Mouse (Mus musculus) cerebellum, adult 2 months (tissue): Measurements from ENCODE around the gene Atp6v1b1. TPM values are rescaled to one million over a fixed set of nuclear protein-coding genes. Genes with fewer than 3 reads are reported as not detected.

ENCODE experiments used
- DNase-seq, 2 experiments: peaks; one replicate each; pipeline ENCODE4 v3.0.0; 2021
- H3K27ac ChIP-seq: fragments of 200-500 bp; 2 replicates; pipeline ENCODE4 v1.5.1; 2012; ENCODE audit warnings: low read length, control low read depth, inconsistent platforms; ENCODE audit not compliant: insufficient read depth
- H3K27me3 ChIP-seq: fragments of 200-500 bp; 2 replicates; pipeline ENCODE4 v1.6.1; 2012; ENCODE audit warnings: inconsistent platforms, mild to moderate bottlenecking, low read length, moderate library complexity; ENCODE audit not compliant: control insufficient read depth, insufficient read depth
- H3K4me1 ChIP-seq: fragments of 200-500 bp; 2 replicates; pipeline ENCODE4 v1.6.1; 2011; ENCODE audit warnings: low read length; ENCODE audit not compliant: control insufficient read depth, insufficient read depth
- H3K4me3 ChIP-seq: fragments of 200-500 bp; replicated peaks from 2 replicates; pipeline ENCODE3; 2011; ENCODE audit warnings: mild to moderate bottlenecking, low read depth, low read length, control low read depth; ENCODE audit not compliant: insufficient read depth
- CTCF ChIP-seq: fragments of 200-500 bp; IDR thresholded peaks from 2 replicates; pipeline ENCODE4 v1.5.1; 2011; ENCODE audit warnings: low read depth, mild to moderate bottlenecking, control low read depth, low read length, moderate library complexity, borderline replicate concordance; ENCODE audit not compliant: insufficient read depth
- POLR2A ChIP-seq: fragments of 200-500 bp; IDR thresholded peaks from 2 replicates; pipeline ENCODE4 v1.6.1; 2011; ENCODE audit warnings: low read length, control low read depth, borderline replicate concordance; ENCODE audit not compliant: insufficient read depth
- WGBS: fragments of 180-500 bp; shearing (Covaris S2); methylation state at CpG from one replicate; pipeline ENCODE4 v1.1.7; 2018; 5-methylcytosine and 5-hydroxymethylcytosine counted together
- polyA plus RNA-seq: library from polyadenylated mRNA; depleted of rRNA; stranded (reverse); fragments of >200 nt; gene quantifications from 2 replicates; pipeline ENCODE4 v1.2.3, GENCODE M21; 2012; rRNA removed

Gene Atp6v1b1
- polyA plus RNA-seq, 1 experiment, result not detected

- no peak for DNase-seq
- no peak overlapping the region for H3K4me3 ChIP-seq
- H3K27ac ChIP-seq, result no peak overlapping the region
- WGBS, result 77% methylated on average over 4 of the region's 4 CpGs
- peaks cover 5% of the 10 kb centered on the region; the same call in 1 of the 2 replicates for H3K4me1 ChIP-seq
- TF ChIP-seq POLR2A (no peak), CTCF (no peak)
- no peaks in the 10 kb centered on the region for H3K27me3 ChIP-seq
Measured at GRCm38 (mm10) chr6:83791251-83791890, 48.6 kb downstream of the Atp6v1b1 start.

GRCm38 (mm10) chr6:83794760-83795296, 52.0 kb downstream of the Atp6v1b1 start, which contains the start of gene Nagk:
Gene Nagk, plus strand, starts transcription at chr6:83794982.
- peak; percentile 87 to 95 for DNase-seq
- peaks cover 5% of the 10 kb centered on the region; the same call in 1 of the 2 replicates for H3K4me1 ChIP-seq
- H3K4me3 ChIP-seq, result peak within 1 kb of the TSS; percentile 89
- peak; percentile 84 for TF ChIP-seq POLR2A
- no peak for TF ChIP-seq CTCF
- under 1% methylated on average over 43 of the region's 43 CpGs for WGBS
- H3K27ac ChIP-seq, result peak within 1 kb of the TSS; percentile 85
- no peaks in the 10 kb centered on the region for H3K27me3 ChIP-seq

- no peaks in the 10 kb centered on the region for H3K27me3 ChIP-seq
- no peak for TF ChIP-seq CTCF
- no peak for TF ChIP-seq POLR2A
- H3K27ac ChIP-seq, result no peak overlapping the region
- 6% methylated on average over 13 of the region's 13 CpGs for WGBS
- H3K4me1 ChIP-seq, result peaks cover 5% of the 10 kb centered on the region; the same call in 1 of the 2 replicates
- no peak for DNase-seq
- H3K4me3 ChIP-seq, result peak overlapping the region; percentile 89
Measured at GRCm38 (mm10) chr6:83795492-83795900, 52.7 kb downstream of the Atp6v1b1 start.

GRCm38 (mm10) chr6:83796686-83797085, 53.9 kb downstream of the Atp6v1b1 start:
- Histone ChIP-seq H3K27me3 (no peaks in the 10 kb centered on the region), H3K4me1 (peaks cover 5% of the 10 kb centered on the region), H3K4me3 (no peak overlapping the region), H3K27ac (no peak overlapping the region)
- WGBS, result 46% methylated on average over 3 of the region's 3 CpGs
- TF ChIP-seq POLR2A (no peak), CTCF (no peak)
- no peak for DNase-seq

GRCm38 (mm10) chr6:83802033-83802432, 59.2 kb downstream of the Atp6v1b1 start:
- H3K4me1 ChIP-seq, result peaks cover 3% of the 10 kb centered on the region
- TF ChIP-seq CTCF (peak; percentile 15; the same call in 1 of the 2 replicates), POLR2A (no peak)
- H3K27me3 ChIP-seq, result no peaks in the 10 kb centered on the region
- no peak overlapping the region for H3K27ac ChIP-seq
- no peak overlapping the region for H3K4me3 ChIP-seq
- peak; percentile 44 to 58 for DNase-seq
- 13% methylated on average over 5 of the region's 5 CpGs for WGBS

GRCm38 (mm10) chr6:83802846-83803245, 60.1 kb downstream of the Atp6v1b1 start:
- H3K4me1 ChIP-seq, result peaks cover 6% of the 10 kb centered on the region
- no peak for TF ChIP-seq CTCF
- no peak for TF ChIP-seq POLR2A
- H3K27ac ChIP-seq, result no peak overlapping the region
- no peak overlapping the region for H3K4me3 ChIP-seq
- 91% methylated on average over 3 of the region's 3 CpGs for WGBS
- no peak for DNase-seq
- no peaks in the 10 kb centered on the region for H3K27me3 ChIP-seq

Other genes starting within 250 kb of the Atp6v1b1 start
- gene Dguok, start 236.0 kb upstream of the Atp6v1b1 start, polyA plus RNA-seq, result 97.3 and 108 TPM in 2 replicates
- 0.76 and 0.97 TPM in 2 replicates for gene Actg2, start 206.7 kb upstream of the Atp6v1b1 start, polyA plus RNA-seq
- 39.0 and 41.8 TPM in 2 replicates for gene Stambp, start 170.3 kb upstream of the Atp6v1b1 start, polyA plus RNA-seq
- not detected in 2 replicates for gene Clec4f, start 86.8 kb upstream of the Atp6v1b1 start, polyA plus RNA-seq
- not detected in 2 replicates for gene Cd207, start 65.1 kb upstream of the Atp6v1b1 start, polyA plus RNA-seq
- not detected in 2 replicates for gene Vax2, start 31.7 kb upstream of the Atp6v1b1 start, polyA plus RNA-seq
- gene Ankrd53, start 19.7 kb downstream of the Atp6v1b1 start, polyA plus RNA-seq, result not detected in 2 replicates
- gene Tex261, start 32.8 kb downstream of the Atp6v1b1 start, polyA plus RNA-seq, result 73.1 and 80.1 TPM in 2 replicates
- gene Nagk, start 52.0 kb downstream of the Atp6v1b1 start, polyA plus RNA-seq, result 22.2 and 23.6 TPM in 2 replicates
- gene Paip2b, start 88.8 kb downstream of the Atp6v1b1 start, polyA plus RNA-seq, result 53.5 and 55.7 TPM in 2 replicates
- gene Zfp638, start 124.1 kb downstream of the Atp6v1b1 start, polyA plus RNA-seq, result 59.6 and 62.7 TPM in 2 replicates